Mouse (Mus musculus): ENCODE measurements around the gene Aqp9. TPM values are rescaled to one million over a fixed set of nuclear protein-coding genes. Genes with fewer than 3 reads are reported as not detected.
"Not testable (repeated sequence)": the region's sequence is repeated elsewhere in the genome, so short reads cannot be mapped to it uniquely, and the experiment has no call there.

Gene Aqp9
- total and polyA plus RNA-seq, 3 experiments: 0.08 TPM; not detected in 2

- TF ChIP-seq EP300 (IDR thresholded peaks at IDR 0.05; ENCODE audit: low read length): no peak
- no peak for TF ChIP-seq USF1 (IDR thresholded peaks at IDR 0.05; ENCODE audit: low read depth, low read length)
- no peak for TF ChIP-seq POLR2AphosphoS2 (IDR thresholded peaks at IDR 0.05; ENCODE audit: low read depth, low read length)
- no peak for TF ChIP-seq ETS1 (conservative IDR thresholded peaks at IDR 0.05; ENCODE audit: low read depth, low read length)
- no peak for TF ChIP-seq ZC3H11A (IDR thresholded peaks at IDR 0.05; ENCODE audit: low read depth, low read length)
- no peak for TF ChIP-seq POLR2A (IDR thresholded peaks at IDR 0.05; ENCODE audit: low read depth, low read length)
- TF ChIP-seq CHD1 (IDR thresholded peaks at IDR 0.05; ENCODE audit: low read depth, low read length): no peak
Measured at GRCm38 (mm10) chr9:71126205-71126604, 42.3 kb downstream of the Aqp9 start (continued).

GRCm38 (mm10) chr9:71123095-71123494 lies 45.4 kb downstream of the Aqp9 start:
- in situ Hi-C loops (cut with MboI; ENCODE audit: low pct_ligation_motif_present, low pct_unique_long_range_greater_than_20kb, low sequenced_read_pairs); H3K79me2 ChIP-seq (replicated peaks; ENCODE audit: control insufficient read depth, extremely low read depth, insufficient read depth, poor library complexity, severe bottlenecking); H3K4me3 ChIP-seq (replicated peaks in 1 of 3; ENCODE audit: low read depth in 2 of 3, low read length in 2 of 3, poor library complexity in 1 of 3); H3K9me3 ChIP-seq (replicated peaks; ENCODE audit: low read length); dilution Hi-C loops (cut with MboI; ENCODE audit: extremely low pct_ligation_motif_present, extremely low pct_unique_long_range_greater_than_20kb, low sequenced_read_pairs); H3K36me3 ChIP-seq (replicated peaks in 1 of 2; ENCODE audit: control insufficient read depth in 1 of 2, insufficient read depth in 1 of 2, low read length in 1 of 2); H3K27ac ChIP-seq (ENCODE audit: insufficient read depth, low read depth); H3K9ac ChIP-seq (ENCODE audit: insufficient read depth, low read depth); DNase-seq (ENCODE audit: extremely low read depth); H3K4me1 ChIP-seq (ENCODE audit: control insufficient read depth in 1 of 2, insufficient read depth in 2 of 2); H3K27me3 ChIP-seq (replicated peaks); H3K4me2 ChIP-seq (ENCODE audit: insufficient read depth, low read depth, poor library complexity, severe bottlenecking): not testable (repeated sequence)
- peak in 1 of 2 experiments; percentile 13; a peak in 2 of 4 replicates for TF ChIP-seq CTCF (conservative IDR thresholded peaks at IDR 0.05 in 1 of 2, IDR thresholded peaks at IDR 0.05 in 1 of 2; ENCODE audit: low read depth in 2 of 2, low read length in 2 of 2)

DNA sequence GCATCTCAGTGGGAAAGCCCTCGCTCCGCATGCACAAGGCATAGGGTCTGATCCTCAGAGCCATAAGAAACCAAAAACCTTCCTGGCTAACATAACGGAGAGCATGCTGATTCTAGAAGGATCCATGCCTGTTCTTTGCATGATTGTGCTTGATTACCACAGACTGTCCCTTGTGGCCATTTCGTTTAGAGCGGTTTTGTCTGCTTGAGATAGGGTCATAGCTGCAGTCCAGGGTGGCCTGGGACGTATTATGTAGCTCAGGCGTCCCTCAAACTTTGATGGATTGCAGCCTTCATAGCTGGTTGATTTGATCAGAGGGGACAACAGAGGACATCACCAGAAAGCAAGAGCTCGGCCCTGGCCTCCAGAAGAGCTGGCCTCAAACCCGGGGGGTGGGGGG lies 47.6 kb downstream of the Aqp9 start:
- Histone ChIP-seq H3K4me1 (ENCODE audit: control insufficient read depth in 1 of 2, insufficient read depth in 2 of 2) (0 out of 4 replicates have a peak, but pooled peaks cover 0 to 1% of the 10 kb centered on the region in 2 experiments), H3K4me3 (replicated peaks in 1 of 3; ENCODE audit: low read depth in 2 of 3, low read length in 2 of 3, poor library complexity in 1 of 3) (no peak overlapping the region), H3K27ac (ENCODE audit: insufficient read depth, low read depth) (no peak overlapping the region), H3K27me3 (replicated peaks) (peaks cover 3% of the 10 kb centered on the region), H3K79me2 (replicated peaks; ENCODE audit: control insufficient read depth, extremely low read depth, insufficient read depth, poor library complexity, severe bottlenecking) (no peaks in the 10 kb centered on the region), H3K9me3 (replicated peaks; ENCODE audit: low read length) (no peaks in the 10 kb centered on the region), H3K36me3 (replicated peaks in 1 of 2; ENCODE audit: control insufficient read depth in 1 of 2, insufficient read depth in 1 of 2, low read length in 1 of 2) (no peaks in the 10 kb centered on the region), H3K4me2 (ENCODE audit: insufficient read depth, low read depth, poor library complexity, severe bottlenecking) (no peak overlapping the region), H3K9ac (ENCODE audit: insufficient read depth, low read depth) (no peak overlapping the region)
- no peak for TF ChIP-seq ZNF384 (IDR thresholded peaks at IDR 0.05; ENCODE audit: low read depth, low read length)
- TF ChIP-seq MAX (IDR thresholded peaks at IDR 0.05; ENCODE audit: low read length): no peak
- TF ChIP-seq MYC (IDR thresholded peaks at IDR 0.05; ENCODE audit: low read depth, low read length): no peak
- dilution Hi-C loops (cut with MboI; ENCODE audit: extremely low pct_ligation_motif_present, extremely low pct_unique_long_range_greater_than_20kb, low sequenced_read_pairs): no loop called here
- no peak for DNase-seq (ENCODE audit: extremely low read depth)
- in situ Hi-C loops (cut with MboI; ENCODE audit: low pct_ligation_motif_present, low pct_unique_long_range_greater_than_20kb, low sequenced_read_pairs): no loop called here

DNA sequence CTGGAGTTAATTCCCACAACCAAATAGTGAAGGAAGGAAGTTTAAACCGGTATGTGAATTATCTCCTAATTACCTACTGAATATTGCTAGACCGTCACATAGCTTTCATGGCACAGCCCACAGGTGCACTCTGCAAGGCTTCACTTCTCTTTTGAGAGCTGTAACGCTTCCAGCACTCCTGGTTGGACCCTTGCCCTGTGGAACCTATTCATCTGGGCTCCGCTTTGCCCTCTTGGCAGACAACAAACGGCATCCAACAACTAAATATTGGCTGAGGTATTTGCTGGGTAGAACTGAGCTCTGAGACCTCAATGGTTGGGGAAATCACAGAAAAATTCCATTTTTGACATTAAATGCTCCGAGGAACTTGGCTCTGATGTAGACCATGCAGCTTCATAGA lies 55.3 kb downstream of the Aqp9 start:
- in situ Hi-C loops (cut with MboI; ENCODE audit: low pct_ligation_motif_present, low pct_unique_long_range_greater_than_20kb, low sequenced_read_pairs): no loop called here
- H3K27me3 ChIP-seq (replicated peaks): peaks cover 3% of the 10 kb centered on the region
- H3K4me1 ChIP-seq (ENCODE audit: control insufficient read depth in 1 of 2, insufficient read depth in 2 of 2): no peaks in the 10 kb centered on the region
- H3K4me3 ChIP-seq (replicated peaks in 1 of 3; ENCODE audit: low read depth in 2 of 3, low read length in 2 of 3, poor library complexity in 1 of 3): no peak overlapping the region
- no peak overlapping the region for H3K4me2 ChIP-seq (ENCODE audit: insufficient read depth, low read depth, poor library complexity, severe bottlenecking)
- TF ChIP-seq MXI1 (IDR thresholded peaks at IDR 0.05; ENCODE audit: low read depth, low read length) (no peak), CHD2 (IDR thresholded peaks at IDR 0.05; ENCODE audit: low read length) (no peak), POLR2A (IDR thresholded peaks at IDR 0.05; ENCODE audit: low read depth, low read length) (no peak), RAD21 (IDR thresholded peaks at IDR 0.05; ENCODE audit: low read depth, low read length) (no peak), CTCF (conservative IDR thresholded peaks at IDR 0.05 in 1 of 2, IDR thresholded peaks at IDR 0.05 in 1 of 2; ENCODE audit: low read depth in 2 of 2, low read length in 2 of 2) (no peak), SIN3A (IDR thresholded peaks at IDR 0.05; ENCODE audit: low read length) (no peak), NRF1 (IDR thresholded peaks at IDR 0.05; ENCODE audit: low read depth, low read length) (no peak), ZKSCAN1 (IDR thresholded peaks at IDR 0.05; ENCODE audit: borderline replicate concordance, low read depth, low read length) (no peak), ELF1 (IDR thresholded peaks at IDR 0.05; ENCODE audit: low read depth, low read length) (no peak), JUN (IDR thresholded peaks at IDR 0.05; ENCODE audit: insufficient read depth, low read depth, low read length) (no peak), MAZ (IDR thresholded peaks at IDR 0.05; ENCODE audit: low read depth, low read length) (no peak), TBP (conservative IDR thresholded peaks at IDR 0.05; ENCODE audit: low read depth, low read length) (no peak), JUND (conservative IDR thresholded peaks at IDR 0.05; ENCODE audit: low read depth, low read length) (no peak), ZMIZ1 (IDR thresholded peaks at IDR 0.05; ENCODE audit: low read depth, low read length) (no peak), UBTF (IDR thresholded peaks at IDR 0.05; ENCODE audit: low read depth, low read length) (no peak)
- H3K9ac ChIP-seq (ENCODE audit: insufficient read depth, low read depth): no peak overlapping the region
- dilution Hi-C loops (cut with MboI; ENCODE audit: extremely low pct_ligation_motif_present, extremely low pct_unique_long_range_greater_than_20kb, low sequenced_read_pairs): no loop called here
- no peaks in the 10 kb centered on the region for H3K9me3 ChIP-seq (replicated peaks; ENCODE audit: low read length)
- DNase-seq (ENCODE audit: extremely low read depth): no peak
- H3K36me3 ChIP-seq (replicated peaks in 1 of 2; ENCODE audit: control insufficient read depth in 1 of 2, insufficient read depth in 1 of 2, low read length in 1 of 2): no peaks in the 10 kb centered on the region
- H3K79me2 ChIP-seq (replicated peaks; ENCODE audit: control insufficient read depth, extremely low read depth, insufficient read depth, poor library complexity, severe bottlenecking): no peaks in the 10 kb centered on the region
- no peak overlapping the region for H3K27ac ChIP-seq (ENCODE audit: insufficient read depth, low read depth)

All from CH12.LX (cell line).